Mouse (Mus musculus): ENCODE data around the gene Btbd16. TPM values are rescaled to one million over a fixed set of nuclear protein-coding genes. Genes with fewer than 3 reads are reported as not detected.

Gene Btbd16
- total and polyA plus RNA-seq, 2 experiments = 0.06 TPM; not detected in 1

GRCm38 (mm10) chr7:130859926-130860325 is 86.1 kb downstream of the Btbd16 start:
- H3K4me1 ChIP-seq (ENCODE audit: control insufficient read depth, insufficient read depth, low read length) = peaks cover 7% of the 10 kb centered on the region
- 82% methylated on average over 4 of the region's 5 CpGs for WGBS
- H3K4me3 ChIP-seq (ENCODE audit: insufficient read depth, low read depth, low read length) = no peak overlapping the region
- H3K36me3 ChIP-seq (ENCODE audit: control insufficient read depth, insufficient read depth, low read length) = no peaks in the 10 kb centered on the region
- no peak overlapping the region for H3K9ac ChIP-seq (ENCODE audit: low read depth, low read length)
- H3K79me2 ChIP-seq (ENCODE audit: control insufficient read depth, insufficient read depth, low read length) = no peaks in the 10 kb centered on the region
- H3K27me3 ChIP-seq (ENCODE audit: control insufficient read depth, insufficient read depth, low read length) = no peaks in the 10 kb centered on the region
- no peak for DNase-seq (ENCODE audit: extremely low read depth, low read depth, low spot score)
- TF ChIP-seq CTCF (IDR thresholded peaks at IDR 0.05; ENCODE audit: low read depth, low read length) = no peak
- no peak for TF ChIP-seq POLR2A (IDR thresholded peaks at IDR 0.05; ENCODE audit: extremely low read depth, insufficient read depth, low read length)
- no peak overlapping the region for H3K27ac ChIP-seq (replicated peaks; ENCODE audit: insufficient read depth, low read depth, low read length)

GRCm38 (mm10) chr7:130860721-130861142 is 86.9 kb downstream of the Btbd16 start:
- TF ChIP-seq POLR2A (IDR thresholded peaks at IDR 0.05; ENCODE audit: extremely low read depth, insufficient read depth, low read length) (no peak), CTCF (IDR thresholded peaks at IDR 0.05; ENCODE audit: low read depth, low read length) (no peak)
- Histone ChIP-seq H3K4me1 (ENCODE audit: control insufficient read depth, insufficient read depth, low read length) (no peaks in the 10 kb centered on the region), H3K79me2 (ENCODE audit: control insufficient read depth, insufficient read depth, low read length) (no peaks in the 10 kb centered on the region), H3K27me3 (ENCODE audit: control insufficient read depth, insufficient read depth, low read length) (no peaks in the 10 kb centered on the region), H3K9ac (ENCODE audit: low read depth, low read length) (no peak overlapping the region), H3K36me3 (ENCODE audit: control insufficient read depth, insufficient read depth, low read length) (no peaks in the 10 kb centered on the region), H3K4me3 (ENCODE audit: insufficient read depth, low read depth, low read length) (no peak overlapping the region), H3K27ac (replicated peaks; ENCODE audit: insufficient read depth, low read depth, low read length) (no peak overlapping the region)
- 88% methylated on average over 11 of the region's 11 CpGs for WGBS
- no peak for DNase-seq (ENCODE audit: extremely low read depth, low read depth, low spot score)

GRCm38 (mm10) chr7:130862501-130862900 is 88.6 kb downstream of the Btbd16 start:
- WGBS = 51% methylated on average over 1 of the region's 1 CpGs
- Histone ChIP-seq H3K4me3 (ENCODE audit: insufficient read depth, low read depth, low read length) (no peak overlapping the region), H3K36me3 (ENCODE audit: control insufficient read depth, insufficient read depth, low read length) (no peaks in the 10 kb centered on the region), H3K9ac (ENCODE audit: low read depth, low read length) (no peak overlapping the region), H3K4me1 (ENCODE audit: control insufficient read depth, insufficient read depth, low read length) (peaks cover 1% of the 10 kb centered on the region; the same call in 1 of the 2 replicates), H3K79me2 (ENCODE audit: control insufficient read depth, insufficient read depth, low read length) (no peaks in the 10 kb centered on the region; the same call in 1 of the 2 replicates), H3K27ac (replicated peaks; ENCODE audit: insufficient read depth, low read depth, low read length) (no peak overlapping the region), H3K27me3 (ENCODE audit: control insufficient read depth, insufficient read depth, low read length) (no peaks in the 10 kb centered on the region)
- TF ChIP-seq POLR2A (IDR thresholded peaks at IDR 0.05; ENCODE audit: extremely low read depth, insufficient read depth, low read length) (no peak), CTCF (IDR thresholded peaks at IDR 0.05; ENCODE audit: low read depth, low read length) (no peak)
- DNase-seq (ENCODE audit: extremely low read depth, low read depth, low spot score) = no peak

GRCm38 (mm10) chr7:130864711-130865110 is 90.8 kb downstream of the Btbd16 start:
- WGBS = 80% methylated on average over 7 of the region's 7 CpGs
- H3K4me1 ChIP-seq (ENCODE audit: control insufficient read depth, insufficient read depth, low read length) = peaks cover 1% of the 10 kb centered on the region; the same call in 1 of the 2 replicates
- TF ChIP-seq CTCF (IDR thresholded peaks at IDR 0.05; ENCODE audit: low read depth, low read length) (no peak), POLR2A (IDR thresholded peaks at IDR 0.05; ENCODE audit: extremely low read depth, insufficient read depth, low read length) (no peak)
- no peak overlapping the region for H3K27ac ChIP-seq (replicated peaks; ENCODE audit: insufficient read depth, low read depth, low read length)
- no peak overlapping the region for H3K9ac ChIP-seq (ENCODE audit: low read depth, low read length)
- no peak for DNase-seq (ENCODE audit: extremely low read depth, low read depth, low spot score)
- no peaks in the 10 kb centered on the region for H3K36me3 ChIP-seq (ENCODE audit: control insufficient read depth, insufficient read depth, low read length)
- no peaks in the 10 kb centered on the region; the same call in 1 of the 2 replicates for H3K79me2 ChIP-seq (ENCODE audit: control insufficient read depth, insufficient read depth, low read length)
- H3K4me3 ChIP-seq (ENCODE audit: insufficient read depth, low read depth, low read length) = no peak overlapping the region
- H3K27me3 ChIP-seq (ENCODE audit: control insufficient read depth, insufficient read depth, low read length) = no peaks in the 10 kb centered on the region

GRCm38 (mm10) chr7:130865613-130866591 is 92.0 kb downstream of the Btbd16 start, which contains the start of gene Plekha1:
Plekha1 (plus strand) TSS chr7:130865756.
- peaks cover 1% of the 10 kb centered on the region; the same call in 1 of the 2 replicates for H3K4me1 ChIP-seq (ENCODE audit: control insufficient read depth, insufficient read depth, low read length)
- TF ChIP-seq CTCF (IDR thresholded peaks at IDR 0.05; ENCODE audit: low read depth, low read length) = no peak
- TF ChIP-seq POLR2A (IDR thresholded peaks at IDR 0.05; ENCODE audit: extremely low read depth, insufficient read depth, low read length) = peak; percentile 59; the same call in 1 of the 2 replicates
- peak within 1 kb of the TSS; percentile 89 for H3K4me3 ChIP-seq (ENCODE audit: insufficient read depth, low read depth, low read length)
- peak within 1 kb of the TSS; percentile 95 for H3K9ac ChIP-seq (ENCODE audit: low read depth, low read length)
- no peaks in the 10 kb centered on the region for H3K36me3 ChIP-seq (ENCODE audit: control insufficient read depth, insufficient read depth, low read length)
- DNase-seq (ENCODE audit: extremely low read depth, low read depth, low spot score) = peak; percentile 92
- no peaks in the 10 kb centered on the region for H3K27me3 ChIP-seq (ENCODE audit: control insufficient read depth, insufficient read depth, low read length)
- no peaks in the 10 kb centered on the region; the same call in 1 of the 2 replicates for H3K79me2 ChIP-seq (ENCODE audit: control insufficient read depth, insufficient read depth, low read length)
- peak within 1 kb of the TSS; percentile 71 for H3K27ac ChIP-seq (replicated peaks; ENCODE audit: insufficient read depth, low read depth, low read length)
- WGBS = under 1% methylated on average over 113 of the region's 114 CpGs

All from liver, adult 2 months (tissue).